Mouse (Mus musculus) cerebellum, adult 2 months (tissue): ENCODE data around the gene Ube2g2.

ENCODE experiments used
- CTCF ChIP-seq: fragments of 200-500 bp; IDR thresholded peaks from 2 replicates; pipeline ENCODE4 v1.5.1; 2011; ENCODE audit warnings: low read depth, mild to moderate bottlenecking, control low read depth, low read length, moderate library complexity, borderline replicate concordance; ENCODE audit not compliant: insufficient read depth
- POLR2A ChIP-seq: fragments of 200-500 bp; IDR thresholded peaks from 2 replicates; pipeline ENCODE4 v1.6.1; 2011; ENCODE audit warnings: low read length, control low read depth, borderline replicate concordance; ENCODE audit not compliant: insufficient read depth

DNA sequence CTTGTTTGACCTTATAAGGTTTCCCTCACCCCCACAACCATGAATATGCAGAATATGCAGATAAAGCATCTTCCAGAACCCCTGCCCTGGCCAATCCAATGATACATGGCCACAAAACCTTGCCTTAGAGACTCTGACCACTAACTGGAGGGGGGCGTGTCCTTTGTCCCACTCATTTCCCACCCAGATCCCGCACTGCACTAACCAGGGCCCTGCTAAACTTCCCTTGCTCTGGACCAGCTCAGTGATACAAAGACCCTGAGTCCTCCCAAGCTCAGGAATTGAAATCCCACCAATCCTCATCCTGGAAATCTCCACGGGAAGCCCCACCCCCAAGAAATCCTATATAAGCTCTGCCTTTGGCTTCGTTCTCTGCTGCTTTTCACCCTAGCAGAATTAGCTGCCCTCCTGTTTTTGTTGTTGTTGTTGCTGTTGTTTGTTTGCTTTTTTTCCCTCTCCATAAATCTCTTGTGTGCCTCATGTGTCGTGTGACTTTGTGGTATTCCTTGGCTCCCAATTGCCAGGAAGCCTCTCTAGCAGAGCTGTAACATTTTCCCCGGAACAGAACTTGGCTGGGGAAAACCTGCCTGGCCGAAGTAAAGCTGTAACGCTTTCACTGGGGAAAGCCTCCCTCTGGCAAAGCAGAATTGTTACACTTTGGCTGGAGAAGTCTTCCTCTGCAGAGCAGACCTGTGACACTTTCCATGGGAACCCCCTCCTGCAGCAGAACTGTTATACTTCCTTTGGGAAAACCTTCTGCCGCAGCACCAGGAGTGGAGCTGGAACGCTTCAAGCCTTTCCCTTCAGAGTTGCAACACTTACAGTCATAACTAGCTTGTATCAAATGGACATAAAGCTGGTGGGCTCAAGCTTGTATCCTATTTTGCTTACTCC, 41.8 kb upstream of the Ube2g2 start:
- TF ChIP-seq CTCF (no peak), POLR2A (no peak)
